Mouse (Mus musculus): Measurements from ENCODE around the gene Catsperg1. TPM values are rescaled to one million over a fixed set of nuclear protein-coding genes. Genes with fewer than 3 reads are reported as not detected.
A peak's percentile ranks its signal among the peaks of the same experiment; 100 is the strongest.

Gene Catsperg1
- polyA plus RNA-seq, 1 experiment: 0.40 TPM

DNA sequence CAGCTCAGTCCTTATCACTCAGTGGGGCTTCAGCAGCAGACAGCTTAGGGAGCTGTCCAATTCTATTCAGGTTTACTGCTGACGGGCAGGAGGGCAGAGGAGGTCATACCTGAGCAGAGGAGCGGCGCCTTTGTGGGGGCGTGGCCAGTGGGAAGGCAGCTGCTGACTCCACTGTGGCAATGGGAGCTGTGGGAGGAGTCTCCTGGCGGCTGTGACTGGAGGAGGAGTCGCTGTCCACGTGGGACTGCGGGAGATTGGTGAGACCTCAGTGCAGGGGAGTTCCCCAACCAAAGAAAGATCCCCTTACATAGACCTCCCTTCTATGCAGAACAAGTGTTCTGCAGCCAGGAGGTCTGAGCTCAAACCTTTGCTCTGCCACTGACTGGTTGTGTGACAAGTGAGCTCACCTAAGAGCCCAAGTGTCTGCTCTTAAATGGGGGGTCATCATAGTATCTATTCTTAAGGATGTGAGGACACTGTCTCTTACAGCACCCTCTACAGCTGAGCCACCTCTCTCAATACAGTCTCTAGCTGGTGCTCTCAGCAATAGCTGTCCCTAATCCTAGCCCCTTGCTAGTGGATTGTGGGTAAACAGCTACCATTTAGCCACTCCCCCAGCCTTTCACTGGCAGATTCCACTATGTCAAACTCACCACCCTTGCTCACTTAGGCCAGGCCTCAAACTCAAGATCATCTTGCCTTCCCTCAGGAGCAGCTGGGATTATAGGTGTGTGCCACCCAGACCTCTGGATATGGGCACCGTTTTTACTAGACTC is 50.9 kb downstream of the Catsperg1 start:
- H3K4me1 ChIP-seq (ENCODE audit: control insufficient read depth, insufficient read depth, low read length): peaks cover 6% of the 10 kb centered on the region; the same call in 1 of the 2 replicates
- H3K27ac ChIP-seq (ENCODE audit: insufficient read depth, low read length): no peak overlapping the region
- H3K4me3 ChIP-seq (ENCODE audit: insufficient read depth, low read length): no peak overlapping the region
- no peak for TF ChIP-seq CTCF (IDR thresholded peaks at IDR 0.05; ENCODE audit: borderline replicate concordance, insufficient read depth, low read length)
- TF ChIP-seq POLR2A (IDR thresholded peaks at IDR 0.05; ENCODE audit: low read depth, low read length): no peak

DNA sequence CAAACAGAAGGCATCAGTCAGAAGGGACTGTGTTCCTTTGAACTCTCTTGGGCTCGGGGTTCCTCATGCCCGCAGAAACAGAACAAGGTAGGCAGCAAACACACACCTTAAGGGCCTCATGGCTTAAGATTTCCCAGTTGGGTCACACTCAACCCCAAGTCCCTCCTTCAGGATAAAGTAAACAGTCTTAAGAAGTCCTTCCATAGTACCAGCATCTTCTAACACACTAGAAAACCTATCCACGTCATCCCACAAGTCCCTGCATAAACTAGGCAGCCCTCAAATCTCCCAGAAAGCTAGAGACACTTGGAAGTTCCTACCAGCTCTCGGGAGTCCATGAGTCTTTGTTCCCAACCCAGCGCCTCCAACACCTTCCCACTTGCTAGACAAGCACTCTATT is 51.5 kb downstream of the Catsperg1 start:
- H3K4me1 ChIP-seq (ENCODE audit: control insufficient read depth, insufficient read depth, low read length): peaks cover 4% of the 10 kb centered on the region; the same call in 1 of the 2 replicates
- no peak overlapping the region for H3K4me3 ChIP-seq (ENCODE audit: insufficient read depth, low read length)
- H3K27ac ChIP-seq (ENCODE audit: insufficient read depth, low read length): no peak overlapping the region
- no peak for TF ChIP-seq CTCF (IDR thresholded peaks at IDR 0.05; ENCODE audit: borderline replicate concordance, insufficient read depth, low read length)
- no peak for TF ChIP-seq POLR2A (IDR thresholded peaks at IDR 0.05; ENCODE audit: low read depth, low read length)

DNA sequence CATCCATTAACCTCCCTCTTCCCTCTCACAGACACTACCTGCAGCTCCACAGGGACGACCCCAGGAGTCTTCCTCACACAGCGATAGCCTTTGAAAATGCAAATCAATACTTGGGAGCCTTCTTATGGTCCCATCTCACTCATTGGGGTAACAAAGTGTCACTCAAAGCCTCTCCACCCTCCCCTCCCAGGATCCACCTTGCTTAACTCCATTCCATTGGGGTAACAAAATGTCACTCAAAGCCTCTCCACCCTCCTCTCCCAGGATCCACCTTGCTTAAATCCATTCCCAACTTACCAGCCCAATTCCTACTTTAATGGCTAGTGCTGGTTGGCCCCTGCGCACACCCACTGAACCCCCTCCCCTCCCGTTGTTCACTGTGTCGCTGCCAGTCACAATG is 55.6 kb downstream of the Catsperg1 start:
- H3K27ac ChIP-seq (ENCODE audit: insufficient read depth, low read length): no peak overlapping the region
- TF ChIP-seq CTCF (IDR thresholded peaks at IDR 0.05; ENCODE audit: borderline replicate concordance, insufficient read depth, low read length) (no peak), POLR2A (IDR thresholded peaks at IDR 0.05; ENCODE audit: low read depth, low read length) (peak; percentile 45; the same call in 1 of the 2 replicates)
- no peak overlapping the region for H3K4me3 ChIP-seq (ENCODE audit: insufficient read depth, low read length)
- H3K4me1 ChIP-seq (ENCODE audit: control insufficient read depth, insufficient read depth, low read length): no peaks in the 10 kb centered on the region

DNA sequence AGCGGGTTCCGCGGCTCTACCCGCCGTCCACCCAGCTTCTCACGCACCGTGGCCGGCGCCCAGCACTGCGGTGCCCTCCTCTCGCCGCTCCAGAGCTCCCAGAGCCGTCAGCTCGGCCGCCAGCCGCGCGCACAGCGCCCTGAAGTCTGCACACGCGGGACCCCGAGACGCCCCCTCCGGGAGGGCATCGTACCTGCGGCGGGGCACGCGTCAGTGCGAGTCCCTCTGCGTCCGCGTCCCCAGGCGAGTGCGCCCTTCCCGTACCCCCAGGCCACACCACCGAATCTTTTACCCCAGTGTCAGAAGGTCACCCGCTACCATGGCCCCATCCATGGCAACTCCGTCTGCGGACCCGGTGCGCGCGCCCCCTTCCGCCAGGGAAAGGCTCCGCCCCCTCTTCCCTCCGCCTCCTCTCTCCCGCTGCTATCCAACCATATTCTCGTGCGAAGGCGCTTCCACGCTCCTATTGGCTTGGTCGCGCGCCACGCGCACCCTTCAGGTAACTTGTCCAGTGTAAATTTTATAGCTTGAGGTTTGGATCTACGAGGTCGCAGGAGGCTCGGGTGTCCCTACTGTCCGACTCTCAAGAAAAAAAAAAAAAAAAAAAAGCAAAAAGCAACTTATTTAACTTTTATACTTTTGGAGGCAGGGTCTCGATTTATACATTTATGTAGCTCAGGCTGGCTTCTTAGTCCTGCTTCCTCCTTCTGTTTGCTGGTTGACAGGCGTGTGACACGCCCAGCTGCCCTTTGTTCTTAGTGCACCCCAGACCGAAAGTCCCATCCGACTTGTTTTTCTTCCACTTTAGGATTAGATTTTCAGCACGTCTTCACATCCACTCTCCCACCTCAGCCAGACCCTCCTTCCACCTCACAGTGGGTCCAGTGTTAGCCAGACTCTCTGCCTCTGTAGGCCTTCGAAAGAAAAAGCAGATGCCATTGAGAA is 57.7 kb downstream of the Catsperg1 start, which contains the start of gene Fam98c:
Fam98c (minus strand) TSS at position 397 of the 945 bp plus-strand sequence.
- no peak for TF ChIP-seq CTCF (IDR thresholded peaks at IDR 0.05; ENCODE audit: borderline replicate concordance, insufficient read depth, low read length)
- peak; percentile 61; the same call in 1 of the 2 replicates for TF ChIP-seq POLR2A (IDR thresholded peaks at IDR 0.05; ENCODE audit: low read depth, low read length)
- 0 out of 2 replicates have a peak within 1 kb of the TSS, but pooled peaks have one; percentile 9 for H3K27ac ChIP-seq (ENCODE audit: insufficient read depth, low read length)
- H3K4me1 ChIP-seq (ENCODE audit: control insufficient read depth, insufficient read depth, low read length): no peaks in the 10 kb centered on the region
- H3K4me3 ChIP-seq (ENCODE audit: insufficient read depth, low read length): peak within 1 kb of the TSS; percentile 75

DNA sequence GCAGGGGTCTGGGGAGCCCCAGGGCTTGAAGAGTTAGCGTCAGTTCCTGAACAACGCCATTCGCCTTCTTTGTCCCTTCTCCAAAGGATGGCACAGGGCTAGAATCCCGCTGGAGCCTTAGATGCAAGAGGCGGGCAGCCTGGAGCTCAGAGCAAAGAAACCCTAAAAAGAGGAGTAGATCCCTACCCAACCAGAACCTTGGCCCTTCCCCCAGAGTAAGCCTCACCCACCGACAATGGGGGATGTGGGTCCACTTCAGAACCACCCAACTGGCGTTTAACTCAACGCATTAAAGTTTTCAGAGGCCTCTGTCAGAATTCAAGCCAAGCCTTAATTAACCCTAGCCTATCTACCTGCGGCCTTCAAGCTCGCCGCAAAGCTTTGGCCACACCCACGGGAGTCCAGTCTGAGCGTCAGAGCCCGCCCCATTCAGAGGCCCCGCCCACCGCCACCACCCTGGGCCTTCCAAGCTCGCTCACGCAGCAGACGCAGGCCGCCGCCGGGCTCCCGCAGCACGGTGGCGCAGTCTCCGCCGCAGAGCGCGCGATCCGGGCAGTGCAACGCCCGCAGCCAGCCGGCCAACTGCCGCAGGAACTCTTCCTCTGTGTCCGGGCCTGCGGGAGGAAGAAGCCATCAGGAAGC is 58.5 kb downstream of the Catsperg1 start:
- Histone ChIP-seq H3K4me1 (ENCODE audit: control insufficient read depth, insufficient read depth, low read length) (no peaks in the 10 kb centered on the region), H3K27ac (ENCODE audit: insufficient read depth, low read length) (0 out of 2 replicates have a peak overlapping the region, but pooled peaks have one; percentile 9), H3K4me3 (ENCODE audit: insufficient read depth, low read length) (peak overlapping the region; percentile 75)
- TF ChIP-seq CTCF (IDR thresholded peaks at IDR 0.05; ENCODE audit: borderline replicate concordance, insufficient read depth, low read length) (no peak), POLR2A (IDR thresholded peaks at IDR 0.05; ENCODE audit: low read depth, low read length) (peak; percentile 66)

DNA sequence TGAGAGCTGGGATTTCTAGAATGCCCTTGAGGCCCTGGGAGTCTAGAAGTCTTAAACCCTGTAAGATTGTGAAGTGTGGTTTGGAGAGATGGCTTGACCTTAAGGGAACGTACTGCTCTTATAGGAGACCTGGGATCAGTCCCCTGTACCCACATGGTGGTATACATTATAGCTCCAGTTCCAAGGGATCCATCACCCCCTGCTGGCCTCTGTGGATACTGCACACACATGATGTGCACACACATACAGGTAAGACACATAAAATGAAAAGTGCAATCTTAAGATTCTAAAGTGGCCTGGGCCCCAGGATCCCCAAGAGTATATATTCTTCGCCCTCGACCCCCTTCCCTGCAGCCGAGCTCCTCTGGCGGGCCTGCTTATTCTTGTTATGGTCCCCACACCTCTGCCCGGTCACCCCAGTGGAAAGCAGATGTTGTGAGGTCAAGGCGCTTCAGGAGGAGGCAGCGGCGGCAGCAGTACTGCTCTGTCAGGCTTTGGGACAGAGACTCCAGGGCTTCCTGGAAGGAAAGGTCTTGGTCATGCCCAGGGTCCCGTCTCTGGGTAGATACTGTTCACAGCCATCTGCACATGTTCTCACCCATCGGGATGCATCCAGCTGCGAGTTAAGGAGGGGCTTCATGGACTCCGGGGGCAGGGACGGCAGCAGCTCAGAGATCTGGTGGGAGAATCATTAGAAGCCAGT is 59.7 kb downstream of the Catsperg1 start:
- Histone ChIP-seq H3K27ac (ENCODE audit: insufficient read depth, low read length) (no peak overlapping the region), H3K4me3 (ENCODE audit: insufficient read depth, low read length) (no peak overlapping the region), H3K4me1 (ENCODE audit: control insufficient read depth, insufficient read depth, low read length) (no peaks in the 10 kb centered on the region)
- no peak for TF ChIP-seq CTCF (IDR thresholded peaks at IDR 0.05; ENCODE audit: borderline replicate concordance, insufficient read depth, low read length)
- no peak for TF ChIP-seq POLR2A (IDR thresholded peaks at IDR 0.05; ENCODE audit: low read depth, low read length)

DNA sequence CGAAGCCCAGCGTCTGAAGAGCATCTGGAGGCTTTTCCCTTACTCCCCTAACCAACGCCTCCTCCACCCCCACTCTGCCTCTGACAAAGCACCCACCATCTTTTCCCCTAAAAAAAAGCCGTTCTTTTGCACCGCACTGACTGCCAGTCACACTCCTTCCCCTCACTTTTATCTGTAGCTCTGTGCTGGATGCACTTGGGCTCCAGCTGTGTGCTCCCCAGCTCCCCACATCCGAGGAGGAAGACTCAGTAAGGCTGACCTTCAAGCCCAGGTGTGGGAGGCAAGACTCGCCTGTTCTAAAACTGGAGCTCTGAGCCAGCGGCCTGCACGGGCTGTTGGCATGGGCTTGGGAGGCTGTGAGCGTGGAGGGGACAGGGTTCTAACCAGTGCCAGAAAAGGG is 62.3 kb downstream of the Catsperg1 start:
- TF ChIP-seq CTCF (IDR thresholded peaks at IDR 0.05; ENCODE audit: borderline replicate concordance, insufficient read depth, low read length): no peak
- no peak for TF ChIP-seq POLR2A (IDR thresholded peaks at IDR 0.05; ENCODE audit: low read depth, low read length)
- no peak overlapping the region for H3K27ac ChIP-seq (ENCODE audit: insufficient read depth, low read length)
- no peak overlapping the region for H3K4me3 ChIP-seq (ENCODE audit: insufficient read depth, low read length)
- H3K4me1 ChIP-seq (ENCODE audit: control insufficient read depth, insufficient read depth, low read length): no peaks in the 10 kb centered on the region

DNA sequence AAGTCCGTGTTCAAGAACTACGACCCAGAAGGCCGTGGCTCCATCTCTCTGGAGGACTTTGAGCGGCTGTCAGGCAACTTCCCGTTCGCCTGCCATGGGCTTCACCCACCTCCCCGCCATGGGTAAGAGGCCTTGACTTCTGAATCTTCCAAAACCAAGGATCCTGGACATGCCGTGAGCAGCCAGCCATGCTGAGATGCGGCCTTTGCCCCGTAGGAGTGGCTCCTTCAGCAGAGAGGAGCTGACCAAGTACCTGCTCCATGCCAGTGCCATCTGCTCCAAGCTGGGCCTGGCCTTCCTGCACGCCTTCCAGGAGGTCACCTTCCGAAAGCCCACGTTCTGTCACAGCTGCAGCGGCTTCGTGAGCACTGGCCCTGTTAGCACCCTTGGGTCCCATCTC is 65.1 kb downstream of the Catsperg1 start:
- Histone ChIP-seq H3K27ac (ENCODE audit: insufficient read depth, low read length) (no peak overlapping the region), H3K4me3 (ENCODE audit: insufficient read depth, low read length) (no peak overlapping the region), H3K4me1 (ENCODE audit: control insufficient read depth, insufficient read depth, low read length) (no peaks in the 10 kb centered on the region)
- TF ChIP-seq POLR2A (IDR thresholded peaks at IDR 0.05; ENCODE audit: low read depth, low read length) (no peak), CTCF (IDR thresholded peaks at IDR 0.05; ENCODE audit: borderline replicate concordance, insufficient read depth, low read length) (no peak)

Measured in embryonic fibroblast, embryonic 13.5 days (primary cell).